Mouse (Mus musculus): ENCODE measurements around the gene Hoxa1. TPM values are rescaled to one million over a fixed set of nuclear protein-coding genes. Genes with fewer than 3 reads are reported as not detected.

Gene Hoxa1
- polyA plus RNA-seq, 1 experiment from 2014 or later = not detected

DNA sequence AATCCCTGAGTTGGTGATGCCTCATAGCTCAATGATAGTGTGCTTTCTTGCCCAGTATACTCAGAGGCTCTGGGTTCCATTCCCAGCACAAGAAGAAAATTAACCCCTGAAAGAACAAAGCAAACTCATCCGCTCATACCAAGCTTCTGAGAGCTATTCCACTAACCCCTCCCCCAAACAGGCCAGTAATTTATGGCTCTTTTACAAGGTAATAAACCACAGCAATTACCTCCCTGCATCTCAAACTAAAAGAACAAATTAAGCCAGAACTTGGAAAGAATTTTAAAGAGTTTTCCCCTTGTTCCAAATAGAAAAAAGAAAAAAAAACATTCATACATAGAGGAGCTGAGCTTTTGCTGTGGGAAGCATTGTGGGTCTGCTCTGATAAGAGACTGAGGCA is 24.7 kb upstream of the Hoxa1 start:
- Histone ChIP-seq H3K4me3 (replicated peaks; ENCODE audit: low read length) (no peak overlapping the region), H3K36me3 (ENCODE audit: control insufficient read depth, insufficient read depth) (no peaks in the 10 kb centered on the region), H3K9me3 (ENCODE audit: control insufficient read depth, low read length) (no peaks in the 10 kb centered on the region; the same call in 1 of the 2 replicates), H3K27me3 (replicated peaks; ENCODE audit: control insufficient read depth, insufficient read depth, low read length) (peaks cover 95% of the 10 kb centered on the region), H3K4me1 (replicated peaks; ENCODE audit: control insufficient read depth, insufficient read depth, low read length) (no peaks in the 10 kb centered on the region), H3K4me2 (ENCODE audit: low read length) (no peak overlapping the region), H3K9ac (replicated peaks; ENCODE audit: low read depth, low read length) (no peak overlapping the region), H3K27ac (ENCODE audit: low read length) (no peak overlapping the region)
- WGBS = 0% methylated on average over 1 of the region's 1 CpGs
- no peak for ATAC-seq

DNA sequence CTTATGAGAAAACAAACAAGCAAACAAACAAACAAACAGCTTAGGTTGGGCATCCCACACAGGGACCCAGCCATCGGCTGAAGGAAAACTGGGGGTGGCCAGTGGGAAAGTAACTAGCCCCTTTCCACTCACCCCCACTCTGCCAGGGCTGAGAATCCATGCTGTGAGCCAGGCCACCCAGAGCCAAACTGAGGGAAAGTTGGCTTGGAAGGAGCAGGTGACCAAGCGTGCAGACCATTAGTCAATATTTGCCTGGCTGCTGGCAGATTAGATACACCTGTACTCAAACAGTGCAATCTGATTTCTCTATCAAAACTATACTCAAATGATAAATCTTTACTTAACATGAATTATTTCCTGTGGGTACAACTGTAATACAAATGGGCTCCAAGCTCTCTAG is 23.9 kb upstream of the Hoxa1 start:
- H3K36me3 ChIP-seq (ENCODE audit: control insufficient read depth, insufficient read depth) = no peaks in the 10 kb centered on the region
- H3K27me3 ChIP-seq (replicated peaks; ENCODE audit: control insufficient read depth, insufficient read depth, low read length) = peaks cover 94% of the 10 kb centered on the region
- no peaks in the 10 kb centered on the region; the same call in 1 of the 2 replicates for H3K9me3 ChIP-seq (ENCODE audit: control insufficient read depth, low read length)
- WGBS = 10% methylated on average over 2 of the region's 2 CpGs
- H3K9ac ChIP-seq (replicated peaks; ENCODE audit: low read depth, low read length) = no peak overlapping the region
- no peak for ATAC-seq
- H3K27ac ChIP-seq (ENCODE audit: low read length) = no peak overlapping the region
- no peak overlapping the region for H3K4me2 ChIP-seq (ENCODE audit: low read length)
- H3K4me1 ChIP-seq (replicated peaks; ENCODE audit: control insufficient read depth, insufficient read depth, low read length) = no peaks in the 10 kb centered on the region
- H3K4me3 ChIP-seq (replicated peaks; ENCODE audit: low read length) = no peak overlapping the region

DNA sequence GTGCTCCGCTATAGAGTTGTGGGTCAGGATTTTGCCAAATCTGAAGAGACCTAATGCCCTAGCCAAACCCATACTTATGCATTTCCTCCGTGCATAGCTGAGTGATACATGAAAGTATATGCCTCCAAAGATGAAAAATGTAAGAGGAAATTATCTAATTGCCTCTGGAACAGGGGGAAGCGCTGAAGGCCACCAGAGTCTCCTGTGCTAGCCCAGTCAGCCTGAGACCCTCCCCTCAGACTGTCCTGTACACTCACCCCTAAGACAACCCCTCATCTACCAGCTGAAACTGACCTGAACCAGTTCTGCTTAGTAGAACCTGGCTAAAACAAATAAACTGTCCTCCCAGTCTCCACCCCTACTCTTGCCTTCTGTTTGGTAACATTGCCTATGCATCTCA is 22.6 kb upstream of the Hoxa1 start:
- no peak overlapping the region for H3K27ac ChIP-seq (ENCODE audit: low read length)
- H3K4me3 ChIP-seq (replicated peaks; ENCODE audit: low read length) = no peak overlapping the region
- H3K9me3 ChIP-seq (ENCODE audit: control insufficient read depth, low read length) = no peaks in the 10 kb centered on the region
- H3K9ac ChIP-seq (replicated peaks; ENCODE audit: low read depth, low read length) = no peak overlapping the region
- H3K4me2 ChIP-seq (ENCODE audit: low read length) = no peak overlapping the region
- H3K4me1 ChIP-seq (replicated peaks; ENCODE audit: control insufficient read depth, insufficient read depth, low read length) = no peaks in the 10 kb centered on the region
- 5% methylated on average over 3 of the region's 3 CpGs for WGBS
- no peak for ATAC-seq
- no peaks in the 10 kb centered on the region for H3K36me3 ChIP-seq (ENCODE audit: control insufficient read depth, insufficient read depth)
- peaks cover 93% of the 10 kb centered on the region for H3K27me3 ChIP-seq (replicated peaks; ENCODE audit: control insufficient read depth, insufficient read depth, low read length)

DNA sequence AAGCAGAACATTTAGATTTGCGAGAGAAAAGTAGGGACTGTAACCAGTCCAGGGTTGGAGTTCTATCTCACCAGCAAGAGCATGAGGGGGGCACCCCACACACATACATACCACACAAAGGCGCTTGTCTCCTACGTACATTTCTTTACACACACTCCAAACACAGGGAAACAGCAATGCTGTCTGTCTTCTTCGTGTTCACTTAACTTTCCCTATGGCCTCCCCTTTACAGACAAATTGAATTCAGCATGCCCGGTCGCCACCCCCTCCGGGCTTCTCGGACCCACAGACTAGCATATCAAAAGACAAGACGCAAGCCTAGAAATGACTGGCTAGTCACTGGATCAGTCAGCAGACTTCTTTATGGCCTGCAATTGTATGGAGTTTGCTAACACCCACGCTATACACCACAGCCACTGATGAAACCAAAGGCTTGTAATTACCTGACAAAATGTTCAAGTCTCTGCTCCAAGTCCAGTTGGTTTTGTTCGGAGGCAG is 22.1 kb upstream of the Hoxa1 start:
- H3K27me3 ChIP-seq (replicated peaks; ENCODE audit: control insufficient read depth, insufficient read depth, low read length) = peaks cover 91% of the 10 kb centered on the region
- no peaks in the 10 kb centered on the region for H3K36me3 ChIP-seq (ENCODE audit: control insufficient read depth, insufficient read depth)
- no peak overlapping the region for H3K27ac ChIP-seq (ENCODE audit: low read length)
- 2% methylated on average over 11 of the region's 11 CpGs for WGBS
- no peaks in the 10 kb centered on the region for H3K4me1 ChIP-seq (replicated peaks; ENCODE audit: control insufficient read depth, insufficient read depth, low read length)
- H3K9ac ChIP-seq (replicated peaks; ENCODE audit: low read depth, low read length) = no peak overlapping the region
- H3K4me2 ChIP-seq (ENCODE audit: low read length) = no peak overlapping the region
- no peaks in the 10 kb centered on the region for H3K9me3 ChIP-seq (ENCODE audit: control insufficient read depth, low read length)
- no peak overlapping the region for H3K4me3 ChIP-seq (replicated peaks; ENCODE audit: low read length)
- no peak for ATAC-seq

DNA sequence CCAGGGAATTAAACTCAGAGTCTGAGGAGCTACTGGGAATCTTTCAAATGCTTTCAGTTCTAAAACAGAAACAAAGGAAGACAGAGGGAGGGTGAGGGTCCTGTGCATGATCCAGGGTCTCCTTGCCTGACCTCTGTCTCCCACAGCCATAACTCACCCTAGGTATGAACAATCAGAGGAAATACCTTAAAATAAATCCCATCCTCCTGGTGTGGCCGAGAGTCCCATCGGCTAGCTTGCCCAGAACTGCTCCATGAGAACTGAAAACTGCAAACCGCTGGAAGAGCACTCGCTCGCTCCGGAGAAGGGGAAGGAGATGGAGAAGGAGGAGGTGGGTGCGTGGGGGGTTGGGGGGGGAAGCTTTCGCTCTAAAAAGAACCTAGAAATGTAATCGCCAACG is 21.6 kb upstream of the Hoxa1 start:
- no peak for ATAC-seq
- peaks cover 92% of the 10 kb centered on the region for H3K27me3 ChIP-seq (replicated peaks; ENCODE audit: control insufficient read depth, insufficient read depth, low read length)
- WGBS = 1% methylated on average over 10 of the region's 10 CpGs
- no peak overlapping the region for H3K27ac ChIP-seq (ENCODE audit: low read length)
- H3K4me3 ChIP-seq (replicated peaks; ENCODE audit: low read length) = no peak overlapping the region
- H3K4me2 ChIP-seq (ENCODE audit: low read length) = no peak overlapping the region
- no peaks in the 10 kb centered on the region for H3K36me3 ChIP-seq (ENCODE audit: control insufficient read depth, insufficient read depth)
- H3K4me1 ChIP-seq (replicated peaks; ENCODE audit: control insufficient read depth, insufficient read depth, low read length) = no peaks in the 10 kb centered on the region
- no peaks in the 10 kb centered on the region for H3K9me3 ChIP-seq (ENCODE audit: control insufficient read depth, low read length)
- H3K9ac ChIP-seq (replicated peaks; ENCODE audit: low read depth, low read length) = no peak overlapping the region

DNA sequence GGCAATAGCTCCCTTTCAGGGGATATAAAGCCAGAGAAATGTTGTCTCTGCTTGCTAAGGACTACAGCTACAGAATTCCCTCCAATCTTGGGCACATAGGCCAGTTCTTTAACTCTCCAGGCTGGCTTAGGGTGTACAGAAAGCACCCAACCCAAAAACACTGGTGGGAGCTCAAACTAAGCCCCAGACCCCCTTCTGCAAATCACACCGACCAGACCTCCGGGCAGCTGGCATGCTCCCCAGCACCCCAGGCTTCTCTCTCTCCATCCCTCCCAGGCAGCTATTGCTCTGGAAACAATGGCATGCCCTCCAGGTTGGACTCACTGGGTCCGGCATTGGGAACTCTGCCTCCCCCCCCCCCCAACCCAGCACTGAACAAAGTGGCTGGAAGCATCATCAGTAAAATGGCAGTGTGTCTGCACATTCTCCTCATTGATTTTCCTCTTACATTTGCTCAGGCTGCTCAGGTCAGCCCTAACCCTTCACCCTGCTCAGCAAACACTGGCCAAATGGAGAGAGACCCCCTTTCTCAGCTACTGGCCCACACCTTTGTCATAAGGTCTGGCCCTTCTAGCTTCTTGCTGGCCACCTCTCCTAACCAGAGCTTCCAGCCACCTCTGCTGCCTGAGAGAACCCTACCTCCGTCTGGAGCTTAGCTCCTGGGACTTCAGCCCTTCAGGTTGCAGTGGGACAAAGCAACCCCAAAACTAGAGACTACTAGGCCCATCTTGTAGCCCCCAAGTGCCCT is 21.0 kb upstream of the Hoxa1 start:
- under 1% methylated on average over 4 of the region's 4 CpGs for WGBS
- Histone ChIP-seq H3K4me1 (replicated peaks; ENCODE audit: control insufficient read depth, insufficient read depth, low read length) (no peaks in the 10 kb centered on the region), H3K27ac (ENCODE audit: low read length) (no peak overlapping the region), H3K27me3 (replicated peaks; ENCODE audit: control insufficient read depth, insufficient read depth, low read length) (peaks cover 89% of the 10 kb centered on the region), H3K9me3 (ENCODE audit: control insufficient read depth, low read length) (no peaks in the 10 kb centered on the region), H3K4me2 (ENCODE audit: low read length) (no peak overlapping the region), H3K4me3 (replicated peaks; ENCODE audit: low read length) (no peak overlapping the region), H3K9ac (replicated peaks; ENCODE audit: low read depth, low read length) (no peak overlapping the region), H3K36me3 (ENCODE audit: control insufficient read depth, insufficient read depth) (no peaks in the 10 kb centered on the region)
- no peak for ATAC-seq

DNA sequence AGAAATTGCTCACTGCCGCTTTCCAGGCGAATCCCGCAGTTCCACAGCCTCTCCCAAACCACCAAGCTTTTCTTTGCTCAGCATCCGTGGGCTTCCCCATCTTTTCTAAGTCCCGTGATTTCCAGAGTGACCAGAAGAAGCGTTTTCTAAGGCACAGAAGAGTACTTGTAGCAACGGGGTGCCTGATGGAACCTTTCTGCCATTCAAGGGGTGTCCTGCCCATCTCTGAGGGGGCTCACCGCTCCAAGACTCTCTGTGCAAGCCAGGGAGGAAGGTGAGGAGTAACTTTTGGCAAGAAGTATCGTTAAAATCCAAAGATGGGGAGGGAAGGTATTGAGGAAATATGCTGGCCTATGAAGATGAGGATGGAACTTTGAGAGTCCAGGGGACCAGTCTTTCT is 19.7 kb upstream of the Hoxa1 start:
- Histone ChIP-seq H3K27me3 (replicated peaks; ENCODE audit: control insufficient read depth, insufficient read depth, low read length) (peaks cover 88% of the 10 kb centered on the region), H3K4me2 (ENCODE audit: low read length) (no peak overlapping the region), H3K4me1 (replicated peaks; ENCODE audit: control insufficient read depth, insufficient read depth, low read length) (no peaks in the 10 kb centered on the region), H3K4me3 (replicated peaks; ENCODE audit: low read length) (no peak overlapping the region), H3K27ac (ENCODE audit: low read length) (no peak overlapping the region), H3K36me3 (ENCODE audit: control insufficient read depth, insufficient read depth) (no peaks in the 10 kb centered on the region), H3K9me3 (ENCODE audit: control insufficient read depth, low read length) (no peaks in the 10 kb centered on the region), H3K9ac (replicated peaks; ENCODE audit: low read depth, low read length) (no peak overlapping the region)
- ATAC-seq = no peak
- 1% methylated on average over 9 of the region's 9 CpGs for WGBS

DNA sequence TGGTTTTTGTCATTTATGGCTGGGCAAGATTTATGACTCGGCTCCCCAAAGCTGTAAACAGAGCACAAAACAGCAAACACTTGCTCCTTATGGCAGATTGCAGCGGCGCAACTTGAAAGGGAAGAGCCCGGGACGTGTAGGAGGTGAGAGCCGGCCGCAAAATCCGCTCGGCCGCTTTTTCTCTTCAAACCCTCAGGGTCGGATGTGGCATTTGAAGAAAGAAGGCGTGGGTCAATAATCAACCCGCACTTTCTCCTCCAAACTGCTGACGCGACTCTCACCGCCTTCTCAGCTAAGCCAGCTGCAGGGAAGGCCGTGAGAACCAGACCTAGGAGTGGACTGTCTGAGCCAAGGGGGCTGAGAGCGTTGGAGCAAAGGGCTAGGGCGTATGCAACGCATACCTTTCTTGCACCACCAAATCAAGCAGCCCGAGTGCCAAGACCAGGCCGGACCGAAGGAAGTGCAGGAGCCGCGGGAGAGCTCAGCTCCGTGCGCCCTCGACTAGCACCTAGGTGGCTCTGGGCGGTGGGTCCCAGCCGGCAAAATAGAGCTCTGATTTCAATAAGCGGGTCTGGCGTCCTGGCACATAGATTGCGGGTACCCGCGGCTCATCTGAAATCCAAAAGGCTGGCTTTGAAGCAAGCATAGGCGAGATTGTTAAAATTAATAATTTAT is 19.1 kb upstream of the Hoxa1 start, which contains the start of gene 5730596B20Rik:
Gene 5730596B20Rik (plus strand): TSS at position 438 of the 675 bp plus-strand sequence.
- Histone ChIP-seq H3K27me3 (replicated peaks; ENCODE audit: control insufficient read depth, insufficient read depth, low read length) (peaks cover 88% of the 10 kb centered on the region), H3K36me3 (ENCODE audit: control insufficient read depth, insufficient read depth) (no peaks in the 10 kb centered on the region), H3K9ac (replicated peaks; ENCODE audit: low read depth, low read length) (no peak within 1 kb of the TSS), H3K4me1 (replicated peaks; ENCODE audit: control insufficient read depth, insufficient read depth, low read length) (0 out of 2 replicates have a peak, but pooled peaks cover 3% of the 10 kb centered on the region), H3K27ac (ENCODE audit: low read length) (no peak within 1 kb of the TSS), H3K4me2 (ENCODE audit: low read length) (no peak within 1 kb of the TSS), H3K4me3 (replicated peaks; ENCODE audit: low read length) (no peak within 1 kb of the TSS), H3K9me3 (ENCODE audit: control insufficient read depth, low read length) (no peaks in the 10 kb centered on the region)
- no peak for ATAC-seq
- under 1% methylated on average over 36 of the region's 36 CpGs for WGBS

DNA sequence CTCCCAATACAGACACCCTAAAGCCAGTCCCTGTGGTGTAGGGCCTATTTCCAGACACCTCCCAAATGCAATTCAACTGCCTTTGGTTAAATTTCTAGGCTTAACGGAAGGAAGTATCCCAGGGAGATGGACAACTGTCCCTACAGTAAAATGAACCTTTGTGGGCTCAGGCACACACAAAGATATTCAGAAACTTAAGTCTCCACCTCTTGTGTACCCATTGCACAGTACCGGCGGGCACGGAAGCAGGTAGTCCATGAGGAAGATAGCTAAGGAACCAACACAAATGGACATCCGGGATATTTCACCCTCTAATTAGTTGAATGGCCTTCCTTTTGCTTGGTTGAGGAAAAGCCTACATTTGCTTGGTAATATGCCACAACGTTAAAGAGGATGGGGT is 18.3 kb upstream of the Hoxa1 start:
- Histone ChIP-seq H3K4me3 (replicated peaks; ENCODE audit: low read length) (no peak overlapping the region), H3K27ac (ENCODE audit: low read length) (no peak overlapping the region), H3K9ac (replicated peaks; ENCODE audit: low read depth, low read length) (no peak overlapping the region), H3K4me1 (replicated peaks; ENCODE audit: control insufficient read depth, insufficient read depth, low read length) (0 out of 2 replicates have a peak, but pooled peaks cover 3% of the 10 kb centered on the region), H3K9me3 (ENCODE audit: control insufficient read depth, low read length) (no peaks in the 10 kb centered on the region), H3K27me3 (replicated peaks; ENCODE audit: control insufficient read depth, insufficient read depth, low read length) (peaks cover 88% of the 10 kb centered on the region), H3K4me2 (ENCODE audit: low read length) (no peak overlapping the region), H3K36me3 (ENCODE audit: control insufficient read depth, insufficient read depth) (no peaks in the 10 kb centered on the region)
- WGBS = 3% methylated on average over 6 of the region's 6 CpGs
- no peak for ATAC-seq
